Mouse (Mus musculus) limb, embryonic 12.5 days (tissue): ENCODE data around the gene Zfp317. TPM values are rescaled to one million over a fixed set of nuclear protein-coding genes. Genes with fewer than 3 reads are reported as not detected.
"Not testable (repeated sequence)": the region's sequence is repeated elsewhere in the genome, so short reads cannot be mapped to it uniquely, and the experiment has no call there.

ENCODE experiments used
- ATAC-seq: fragments of 200-750 bp; cut with Nextera tagmentation; 2 replicates; pipeline ENCODE4 v1.8.0; 2017; ENCODE audit warnings: low read depth, moderate TSS enrichment; ENCODE audit not compliant: insufficient number of reproducible peaks, insufficient read depth, low FRiP score, low TSS enrichment
- H3K27ac ChIP-seq: fragments of 300-500 bp; sonication (generic); 2 replicates; pipeline ENCODE4 v1.5.1; 2016; ENCODE audit warnings: mild to moderate bottlenecking, moderate library complexity
- H3K27me3 ChIP-seq: fragments of 300-500 bp; sonication (generic); 2 replicates; pipeline ENCODE4 v1.6.1; 2016; ENCODE audit warnings: mild to moderate bottlenecking, moderate library complexity
- H3K36me3 ChIP-seq: fragments of 300-500 bp; sonication (generic); 2 replicates; pipeline ENCODE4 v1.6.1; 2016; ENCODE audit warnings: mild to moderate bottlenecking, moderate library complexity
- H3K4me1 ChIP-seq: fragments of 300-500 bp; sonication (generic); replicated peaks from 2 replicates; pipeline ENCODE4 v1.6.1; 2016
- H3K4me2 ChIP-seq: fragments of 300-500 bp; sonication (generic); 2 replicates; pipeline ENCODE4 v1.6.1; 2016; ENCODE audit warnings: mild to moderate bottlenecking, moderate library complexity
- H3K4me3 ChIP-seq: fragments of 300-500 bp; sonication (generic); replicated peaks from 2 replicates; pipeline ENCODE4 v1.5.1; 2016; ENCODE audit warnings: mild to moderate bottlenecking
- H3K9ac ChIP-seq: fragments of 300-500 bp; sonication (generic); replicated peaks from 2 replicates; pipeline ENCODE4 v1.6.1; 2016; ENCODE audit warnings: mild to moderate bottlenecking, moderate library complexity
- H3K9me3 ChIP-seq: fragments of 300-500 bp; sonication (generic); 2 replicates; pipeline ENCODE4 v1.6.1; 2016; ENCODE audit warnings: mild to moderate bottlenecking, moderate library complexity
- WGBS: fragments of 180-500 bp; shearing (Covaris S2); methylation state at CpG from one replicate; pipeline ENCODE4 v1.1.7; 2016; 5-methylcytosine and 5-hydroxymethylcytosine counted together
- polyA plus RNA-seq: library from polyadenylated mRNA; unstranded; fragments of >200 nt; fragmentation: Nextera tagmentation; extraction: Ambion mirVana; gene quantifications from 2 replicates; pipeline ENCODE4 v1.2.1, GENCODE M21; 2016

Zfp317 gene
- 37.2 and 37.5 TPM in 2 replicates for polyA plus RNA-seq

GRCm38 (mm10) chr9:19621843-19622822, at the start of gene Zfp317:
Gene Zfp317 (plus strand): TSS chr9:19622102.
- 2% methylated on average over 35 of the region's 35 CpGs for WGBS
- Histone ChIP-seq H3K27ac (peak within 1 kb of the TSS; percentile 88), H3K4me1 (no peaks in the 10 kb centered on the region), H3K4me3 (peak within 1 kb of the TSS; percentile 50), H3K27me3 (no peaks in the 10 kb centered on the region), H3K9me3 (no peaks in the 10 kb centered on the region), H3K4me2 (peak within 1 kb of the TSS; percentile 42), H3K9ac (peak within 1 kb of the TSS; percentile 51), H3K36me3 (peaks cover 19% of the 10 kb centered on the region)
- ATAC-seq: peak; percentile 98

GRCm38 (mm10) chr9:19582317-19582716, 39.6 kb upstream of the Zfp317 start, which contains the start of gene Olfr855:
Gene Olfr855 (plus strand): TSS chr9:19582617.
- Histone ChIP-seq H3K27ac (no peak within 1 kb of the TSS), H3K4me1 (no peaks in the 10 kb centered on the region), H3K36me3 (no peaks in the 10 kb centered on the region), H3K9me3 (peaks cover 13% of the 10 kb centered on the region; the same call in 1 of the 2 replicates), H3K9ac (no peak within 1 kb of the TSS), H3K4me2 (no peak within 1 kb of the TSS), H3K27me3 (no peaks in the 10 kb centered on the region), H3K4me3 (no peak within 1 kb of the TSS)
- ATAC-seq: no peak

- H3K27ac ChIP-seq: no peak overlapping the region
- H3K4me1 ChIP-seq: no peaks in the 10 kb centered on the region
- no peaks in the 10 kb centered on the region for H3K9me3 ChIP-seq
- 94% methylated on average over 3 of the region's 3 CpGs for WGBS
- peaks cover 15% of the 10 kb centered on the region for H3K36me3 ChIP-seq
- H3K4me2 ChIP-seq: no peak overlapping the region
- H3K27me3 ChIP-seq: no peaks in the 10 kb centered on the region
- H3K4me3 ChIP-seq: no peak overlapping the region
- no peak overlapping the region for H3K9ac ChIP-seq
- ATAC-seq: no peak
These were observed 605 bp upstream of the Zfp317 start for GRCm38 (mm10) chr9:19621297-19621696.

GRCm38 (mm10) chr9:19629574-19629973, 7.7 kb downstream of the Zfp317 start:
- Histone ChIP-seq H3K9ac (no peak overlapping the region), H3K27me3 (no peaks in the 10 kb centered on the region), H3K36me3 (peaks cover 31% of the 10 kb centered on the region), H3K27ac (no peak overlapping the region), H3K4me1 (no peaks in the 10 kb centered on the region), H3K9me3 (no peaks in the 10 kb centered on the region), H3K4me2 (no peak overlapping the region), H3K4me3 (no peak overlapping the region)
- ATAC-seq: no peak

- Histone ChIP-seq H3K27me3 (no peaks in the 10 kb centered on the region), H3K36me3 (peaks cover 71% of the 10 kb centered on the region), H3K4me1 (no peaks in the 10 kb centered on the region), H3K4me2 (no peak overlapping the region), H3K27ac (no peak overlapping the region), H3K4me3 (no peak overlapping the region), H3K9ac (no peak overlapping the region), H3K9me3 (no peaks in the 10 kb centered on the region)
- WGBS: 91% methylated on average over 3 of the region's 3 CpGs
- no peak for ATAC-seq
These were observed 23.3 kb downstream of the Zfp317 start for GRCm38 (mm10) chr9:19645193-19645592.

GRCm38 (mm10) chr9:19690281-19690680, 68.4 kb downstream of the Zfp317 start:
- Histone ChIP-seq H3K4me3 (no peak overlapping the region), H3K9me3 (peaks cover 14% of the 10 kb centered on the region), H3K27ac (no peak overlapping the region), H3K27me3 (no peaks in the 10 kb centered on the region), H3K4me2 (no peak overlapping the region), H3K9ac (no peak overlapping the region), H3K4me1 (no peaks in the 10 kb centered on the region), H3K36me3 (no peaks in the 10 kb centered on the region)
- ATAC-seq: no peak
- WGBS: 90% methylated on average over 6 of the region's 6 CpGs

- no peak overlapping the region for H3K9ac ChIP-seq
- no peaks in the 10 kb centered on the region for H3K4me1 ChIP-seq
- no peak overlapping the region for H3K27ac ChIP-seq
- no peak overlapping the region for H3K4me2 ChIP-seq
- no peak for ATAC-seq
- H3K27me3 ChIP-seq: no peaks in the 10 kb centered on the region
- no peaks in the 10 kb centered on the region for H3K36me3 ChIP-seq
- H3K9me3 ChIP-seq: peaks cover 14% of the 10 kb centered on the region
- no peak overlapping the region for H3K4me3 ChIP-seq
- 87% methylated on average over 1 of the region's 1 CpGs for WGBS
These were observed 69.5 kb downstream of the Zfp317 start for GRCm38 (mm10) chr9:19691426-19691825.

- Histone ChIP-seq H3K4me3 (no peak overlapping the region), H3K27ac (no peak overlapping the region), H3K9ac (no peak overlapping the region), H3K4me1 (no peaks in the 10 kb centered on the region), H3K9me3 (peaks cover 14% of the 10 kb centered on the region), H3K27me3 (no peaks in the 10 kb centered on the region), H3K4me2 (no peak overlapping the region), H3K36me3 (no peaks in the 10 kb centered on the region)
- WGBS: 72% methylated on average over 2 of the region's 2 CpGs
- ATAC-seq: no peak
These were observed 70.5 kb downstream of the Zfp317 start for GRCm38 (mm10) chr9:19692430-19692829.

GRCm38 (mm10) chr9:19694285-19694684, 72.4 kb downstream of the Zfp317 start:
- not testable (repeated sequence) for H3K27me3 ChIP-seq, H3K4me3 ChIP-seq, H3K27ac ChIP-seq, H3K9ac ChIP-seq, H3K9me3 ChIP-seq, H3K4me2 ChIP-seq, ATAC-seq, H3K36me3 ChIP-seq, H3K4me1 ChIP-seq
- WGBS: 68% methylated on average over 2 of the region's 2 CpGs

GRCm38 (mm10) chr9:19694898-19695379, 73.0 kb downstream of the Zfp317 start:
- WGBS: 78% methylated on average over 9 of the region's 9 CpGs
- H3K27ac ChIP-seq, H3K27me3 ChIP-seq, H3K4me1 ChIP-seq, H3K4me3 ChIP-seq, H3K9ac ChIP-seq, H3K36me3 ChIP-seq, H3K4me2 ChIP-seq, ATAC-seq: not testable (repeated sequence)
- peaks cover 13% of the 10 kb centered on the region; the same call in 1 of the 2 replicates for H3K9me3 ChIP-seq
